Mouse (Mus musculus): ENCODE measurements at regions not wholly inside any gene's neighbourhood (a gene's known extent, or its start where the extent isn't known, plus 50 kb on each side); places are given as distances from the start of the nearest gene placed in this dataset.

DNA sequence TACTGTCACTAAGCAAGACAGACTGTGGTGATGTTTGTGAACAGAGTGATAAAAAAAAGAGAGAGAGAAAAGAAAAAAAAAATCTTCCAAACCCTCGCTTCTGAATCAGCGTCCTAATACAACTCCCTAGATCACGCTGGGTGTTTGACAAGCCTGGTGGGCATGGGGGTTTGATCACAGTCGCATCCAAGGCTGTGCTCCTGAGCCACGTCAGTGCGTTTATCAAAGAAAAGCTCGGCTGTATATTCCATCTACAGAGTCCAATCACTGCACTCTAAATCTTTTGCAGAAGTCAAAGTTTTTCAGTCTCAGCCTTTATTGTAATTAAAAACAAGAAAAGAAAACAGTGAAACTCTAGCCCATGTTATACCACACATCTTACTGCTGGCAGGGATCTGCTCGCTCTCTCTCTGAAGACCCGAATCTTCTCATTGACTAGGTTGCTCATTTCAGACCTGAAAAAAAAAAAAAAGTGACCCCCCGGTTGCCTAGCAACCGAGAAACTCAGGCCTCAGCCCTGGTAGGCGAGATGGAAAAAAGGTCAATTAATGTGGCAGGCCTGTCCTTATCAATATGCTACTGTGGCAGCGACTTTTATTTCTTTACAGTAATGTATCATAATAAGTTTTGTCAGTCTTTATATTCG is 121.2 kb upstream of the Eef1e1 start:
- TF ChIP-seq CTCF (IDR thresholded peaks at IDR 0.05; ENCODE audit: low read depth) = no peak
- TF ChIP-seq EP300 (IDR thresholded peaks at IDR 0.05; ENCODE audit: low read depth) = no peak
